Mouse (Mus musculus) stomach, embryonic 15.5 days (tissue): ENCODE data around the gene Polq. TPM values are rescaled to one million over a fixed set of nuclear protein-coding genes. Genes with fewer than 3 reads are reported as not detected.
"Not testable (repeated sequence)": the region's sequence is repeated elsewhere in the genome, so short reads cannot be mapped to it uniquely, and the experiment has no call there.

Experiments used
- ATAC-seq: fragments of 200-750 bp; cut with Nextera tagmentation; 2 replicates; pipeline ENCODE4 v1.8.0; 2017; ENCODE audit warnings: low read depth, moderate number of reproducible peaks, moderate TSS enrichment; ENCODE audit not compliant: insufficient read depth, low FRiP score
- H3K27ac ChIP-seq: fragments of 300-500 bp; sonication (generic); 2 replicates; pipeline ENCODE4 v1.5.1; 2015; ENCODE audit warnings: mild to moderate bottlenecking, inconsistent platforms
- H3K27me3 ChIP-seq: fragments of 300-500 bp; sonication (generic); replicated peaks from 2 replicates; pipeline ENCODE4 v1.6.1; 2015; ENCODE audit warnings: inconsistent platforms
- H3K36me3 ChIP-seq: fragments of 300-500 bp; sonication (generic); 2 replicates; pipeline ENCODE4 v1.6.1; 2015; ENCODE audit warnings: inconsistent platforms
- H3K4me1 ChIP-seq: fragments of 300-500 bp; sonication (generic); 2 replicates; pipeline ENCODE4 v1.6.1; 2015; ENCODE audit warnings: inconsistent platforms
- H3K4me2 ChIP-seq: fragments of 300-500 bp; sonication (generic); 2 replicates; pipeline ENCODE4 v1.6.1; 2015; ENCODE audit warnings: mild to moderate bottlenecking, inconsistent platforms
- H3K4me3 ChIP-seq: fragments of 300-500 bp; sonication (generic); replicated peaks from 2 replicates; pipeline ENCODE4 v1.5.1; 2015; ENCODE audit warnings: inconsistent platforms
- H3K9ac ChIP-seq: fragments of 300-500 bp; sonication (generic); 2 replicates; pipeline ENCODE4 v1.6.1; 2015; ENCODE audit warnings: inconsistent platforms
- H3K9me3 ChIP-seq: fragments of 300-500 bp; sonication (generic); 2 replicates; pipeline ENCODE4 v1.6.1; 2016; ENCODE audit warnings: inconsistent platforms
- WGBS: fragments of 180-500 bp; shearing (Covaris S2); methylation state at CpG from one replicate; pipeline ENCODE4 v1.1.7; 2015; 5-methylcytosine and 5-hydroxymethylcytosine counted together
- polyA plus RNA-seq: library from polyadenylated mRNA; unstranded; fragments of >200 nt; fragmentation: Nextera tagmentation; extraction: Ambion mirVana; gene quantifications from 2 replicates; pipeline ENCODE4 v1.2.1, GENCODE M21; 2015

Gene Polq
- polyA plus RNA-seq, 1 experiment from 2014 or later, result 6.8 TPM

DNA sequence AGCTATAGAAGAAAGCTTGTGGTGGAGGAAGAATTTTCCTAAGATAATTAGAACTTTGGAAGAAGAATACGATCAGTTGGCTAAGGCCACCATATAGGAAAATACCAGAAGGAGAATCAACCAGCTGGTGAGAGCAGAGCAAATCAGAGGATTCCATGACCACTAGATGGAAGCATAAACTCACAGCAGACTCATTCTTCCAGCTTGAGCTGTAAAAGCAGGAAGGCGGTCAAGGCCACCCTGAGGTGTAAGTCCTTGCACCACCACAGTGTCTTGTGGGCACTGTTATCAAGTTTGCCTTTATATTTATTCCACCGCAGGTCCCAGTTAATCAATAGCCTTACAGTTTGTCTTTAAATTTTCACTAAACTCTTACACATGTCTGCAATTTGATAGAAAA, 97.7 kb downstream of the Polq start:
- Histone ChIP-seq H3K9ac (no peak overlapping the region), H3K27ac (no peak overlapping the region), H3K4me1 (no peaks in the 10 kb centered on the region), H3K4me3 (no peak overlapping the region), H3K27me3 (no peaks in the 10 kb centered on the region), H3K9me3 (no peaks in the 10 kb centered on the region), H3K4me2 (no peak overlapping the region), H3K36me3 (no peaks in the 10 kb centered on the region)
- WGBS, result 20% methylated on average over 3 of the region's 3 CpGs
- ATAC-seq, result peak; percentile 80

DNA sequence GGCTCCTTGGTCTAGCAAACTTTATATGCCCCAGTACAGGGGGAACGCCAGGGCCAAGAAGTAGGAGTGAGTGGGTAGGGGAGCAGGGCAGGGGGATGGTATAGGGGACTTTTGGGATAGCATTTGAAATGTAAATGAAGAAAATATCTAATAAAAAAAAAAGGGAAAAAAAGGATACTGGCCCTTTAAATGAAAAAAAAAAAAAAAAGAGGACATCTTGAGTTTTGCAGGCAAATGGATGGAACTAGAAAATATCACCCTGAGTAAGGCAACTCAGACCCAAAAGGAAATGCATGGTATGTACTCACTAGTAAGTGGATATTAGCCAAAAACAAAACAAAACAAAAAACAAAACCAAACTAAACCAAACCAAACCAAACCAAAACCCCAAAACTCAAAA, 113.6 kb downstream of the Polq start:
- 77% methylated on average over 1 of the region's 1 CpGs for WGBS
- not testable (repeated sequence) for ATAC-seq

More for the DNA sequence above, 113.6 kb downstream of the Polq start:
- H3K4me3 ChIP-seq, H3K27ac ChIP-seq, H3K9me3 ChIP-seq, H3K4me2 ChIP-seq, H3K4me1 ChIP-seq, H3K36me3 ChIP-seq, H3K27me3 ChIP-seq, H3K9ac ChIP-seq: not testable (repeated sequence)

Other genes with a start within 250 kb of the Polq start
- gene Slc15a2, start 226.8 kb upstream of the Polq start, polyA plus RNA-seq, result 3.4 and 3.6 TPM in 2 replicates
- gene Iqcb1, start 183.4 kb upstream of the Polq start, polyA plus RNA-seq, result 28.3 and 29.5 TPM in 2 replicates
- gene Eaf2, start 136.8 kb upstream of the Polq start, polyA plus RNA-seq, result 2.7 and 3.7 TPM in 2 replicates
- 97.3 and 103 TPM in 2 replicates for gene Golgb1, start 136.6 kb upstream of the Polq start, polyA plus RNA-seq
- gene Hcls1, start 76.8 kb upstream of the Polq start, polyA plus RNA-seq, result 8.9 and 9.0 TPM in 2 replicates
- 0.03 TPM in 2 replicates for gene Fbxo40, start 21.3 kb upstream of the Polq start, polyA plus RNA-seq